Mouse (Mus musculus) 416B (cell line): ENCODE measurements at regions not wholly inside any gene's neighbourhood (a gene's known extent, or its start where the extent isn't known, plus 50 kb on each side); places are given as distances from the start of the nearest gene placed in this dataset.

Experiments
- DNase-seq: peaks from one replicate; pipeline ENCODE4 v3.0.0; 2011; ENCODE audit warnings: low read depth

DNA sequence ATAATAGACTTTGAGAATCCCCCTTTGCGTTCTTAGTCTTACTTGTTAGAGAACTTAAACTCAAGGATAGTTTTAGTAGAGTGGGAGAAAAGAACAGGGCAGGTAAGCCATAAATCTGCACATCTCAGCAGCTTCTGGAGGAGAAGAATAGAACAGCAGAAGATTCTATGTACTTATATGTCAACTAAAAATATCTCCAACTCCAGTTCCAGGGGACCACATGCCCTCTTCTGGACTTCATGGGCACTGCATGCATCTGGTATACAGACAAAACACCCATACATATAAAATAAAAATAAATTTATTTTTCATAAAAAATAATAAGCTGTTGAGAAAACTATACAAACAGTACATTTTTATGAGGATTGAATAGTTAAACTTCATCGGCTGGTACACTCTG is 196.4 kb downstream of the Mettl4 start:
- peak; percentile 7 for DNase-seq

GRCm38 (mm10) chr17:94528765-94529164 is 221.1 kb downstream of the Mettl4 start:
- DNase-seq, result no peak
